Mouse (Mus musculus) bone marrow, adult 2 months (tissue): ENCODE data around the gene Ctnnal1.

Experiments used
- CTCF ChIP-seq: fragments of 200-500 bp; IDR thresholded peaks from 2 replicates; pipeline ENCODE4 v1.5.1; 2011; ENCODE audit warnings: low read length, control low read depth; ENCODE audit not compliant: control insufficient read depth, insufficient read depth
- POLR2A ChIP-seq: fragments of 200-500 bp; IDR thresholded peaks from 2 replicates; pipeline ENCODE4 v1.6.1; 2011; ENCODE audit warnings: low read depth, mild to moderate bottlenecking, control low read depth, low read length, borderline replicate concordance; ENCODE audit not compliant: control insufficient read depth

GRCm38 (mm10) chr4:56850724-56851123 lies 14.3 kb downstream of the Ctnnal1 start:
- no peak for TF ChIP-seq POLR2A
- no peak for TF ChIP-seq CTCF
